In genomic region chr1:187740531-187740930, GRCm38 (mm10) we compare ENCODE assay signal across 13 mouse cellular contexts.
DNase-seq lines count a peak whose midpoint lies in the region; ATAC-seq lines count a peak whose summit lies in the region.
"Had no signal": no experiment of that assay in that cellular context is flagged by ENCODE, and none has a peak within 500 bp of the region (broad histone marks: within the 10 kb centered on the region; RNA-seq: fewer than 3 reads in every experiment).

No protein-coding gene starts in this region.

- ATAC-seq in forebrain, embryonic 11.5 days (replicated peaks; ENCODE audit: low FRiP score) = no peak

- no peaks in the 10 kb centered on the region for H3K36me3 ChIP-seq in forebrain, embryonic 11.5 days (ENCODE audit: control insufficient read depth, insufficient read depth, low read length)
- H3K36me3 ChIP-seq: hindbrain, embryonic 15.5 days; neural tube, embryonic 15.5 days had no signal

- no peak overlapping the region for H3K4me2 ChIP-seq in forebrain, embryonic 11.5 days (ENCODE audit: low read depth, low read length, severe bottlenecking)
- H3K4me2 ChIP-seq: hindbrain, embryonic 15.5 days; neural tube, embryonic 15.5 days had no signal

- DNase-seq in Muller cell, postnatal 12 days (ENCODE audit: inconsistent ontology term) = peak; percentile 20
- DNase-seq in adrenal gland, adult (ENCODE audit: inconsistent age in 2 of 2, low spot score in 1 of 2) = peak; percentile 84 to 90
- DNase-seq in heart, adult 18-20 months = peak; percentile 6 to 26
- DNase-seq in heart, postnatal 14 days = peak; percentile 18 to 45
- no peak for DNase-seq in forebrain, embryonic 11.5 days (ENCODE audit: low spot score)
- DNase-seq in retina, embryonic 14.5 days (ENCODE audit: low spot score) = no peak
- no peak for DNase-seq in right cerebral cortex, postnatal 25 days
- DNase-seq: cerebellum, postnatal 10 days; right cerebral cortex, adult 18-20 months; thymus, postnatal 14 days had no signal

- no peaks in the 10 kb centered on the region for H3K27me3 ChIP-seq in forebrain, embryonic 11.5 days (ENCODE audit: control insufficient read depth, insufficient read depth, low read length)
- H3K27me3 ChIP-seq: hindbrain, embryonic 15.5 days; neural tube, embryonic 15.5 days had no signal

- H3K4me3 ChIP-seq in forebrain, embryonic 11.5 days (ENCODE audit: low read depth, low read length) = no peak overlapping the region
- H3K4me3 ChIP-seq: hindbrain, embryonic 15.5 days; neural tube, embryonic 15.5 days had no signal

- intact Hi-C loops in heart, postnatal 14 days (cut with DNase I) = no loop called here

- WGBS in forebrain, embryonic 11.5 days = 94% methylated on average over 12 of the region's 12 CpGs

- no peak overlapping the region for H3K9ac ChIP-seq in forebrain, embryonic 11.5 days (ENCODE audit: low read length)
- H3K9ac ChIP-seq: hindbrain, embryonic 15.5 days; neural tube, embryonic 15.5 days had no signal

- no peaks in the 10 kb centered on the region for H3K4me1 ChIP-seq in forebrain, embryonic 11.5 days (replicated peaks; ENCODE audit: control insufficient read depth, insufficient read depth, low read length)
- H3K4me1 ChIP-seq: hindbrain, embryonic 15.5 days had no signal

- no peak overlapping the region for H3K27ac ChIP-seq in forebrain, embryonic 11.5 days (ENCODE audit: low read depth, low read length)
- H3K27ac ChIP-seq: hindbrain, embryonic 15.5 days; kidney, postnatal 0 days; neural tube, embryonic 15.5 days had no signal

- no peaks in the 10 kb centered on the region for H3K9me3 ChIP-seq in forebrain, embryonic 11.5 days (ENCODE audit: control insufficient read depth, low read length)
- H3K9me3 ChIP-seq: hindbrain, embryonic 15.5 days; neural tube, embryonic 15.5 days had no signal

Comparison
In these comparisons a context has a peak if more than half of its experiments do, and no peak if none do; other contexts are left out.
1. DNase-seq: peak in Muller cell, postnatal 12 days (single experiment), adrenal gland, adult (2 of 2), heart, adult 18-20 months (2 of 2) and heart, postnatal 14 days (2 of 2); none in forebrain, embryonic 11.5 days (single experiment), retina, embryonic 14.5 days (single experiment) and right cerebral cortex, postnatal 25 days (single experiment).